Mouse (Mus musculus) left cerebral cortex, adult 9 months (tissue): ENCODE measurements at regions not wholly inside any gene's neighbourhood (a gene's known extent, or its start where the extent isn't known, plus 50 kb on each side); places are given as distances from the start of the nearest gene placed in this dataset.
A peak's percentile ranks its signal among the peaks of the same experiment; 100 is the strongest.

Source experiments
- DNase-seq, 2 experiments: peaks; one replicate each; pipeline ENCODE4 v3.0.0; 2022; ENCODE audit warnings: low spot score in 2 of 2

DNA sequence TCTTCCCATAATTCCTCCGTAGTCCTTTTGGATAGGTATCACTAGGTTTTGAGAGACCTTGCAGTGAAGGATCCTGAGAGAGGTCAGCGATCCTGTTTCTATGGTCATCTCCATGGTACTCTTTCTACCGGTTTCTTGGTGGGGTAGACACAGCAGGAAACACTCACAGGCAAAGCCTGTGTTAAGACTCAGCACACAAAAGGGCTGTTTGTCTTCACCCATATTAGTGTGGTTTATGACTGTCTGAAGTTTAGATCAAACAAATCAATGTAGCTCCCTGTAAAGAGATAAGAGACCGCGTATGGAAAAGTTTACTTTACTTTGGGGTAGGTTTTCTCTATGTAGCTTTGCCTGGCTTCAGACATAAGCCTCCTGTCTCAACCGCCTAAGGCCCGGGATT, 282.5 kb upstream of the Rbms1 start:
- DNase-seq: no peak

DNA sequence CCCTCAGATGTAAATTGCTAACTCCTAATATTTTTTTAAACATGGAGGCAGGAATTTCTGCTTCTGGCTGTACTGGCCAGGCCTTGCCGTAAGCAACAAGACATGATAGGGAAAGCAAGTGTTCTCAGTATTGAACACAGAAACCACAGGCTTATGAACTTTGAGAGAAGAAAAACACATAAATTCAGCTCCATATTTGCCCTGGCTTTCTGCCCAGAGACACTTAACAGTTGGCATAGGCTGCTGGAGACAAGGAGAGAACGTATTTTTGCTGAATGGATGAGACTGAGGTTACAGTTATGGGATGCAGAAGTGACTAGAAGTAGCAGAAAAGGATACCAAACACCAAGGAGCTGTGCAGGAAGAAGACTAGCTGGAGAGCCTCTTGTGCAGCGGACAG, 258.7 kb upstream of the Rbms1 start:
- DNase-seq: no peak

DNA sequence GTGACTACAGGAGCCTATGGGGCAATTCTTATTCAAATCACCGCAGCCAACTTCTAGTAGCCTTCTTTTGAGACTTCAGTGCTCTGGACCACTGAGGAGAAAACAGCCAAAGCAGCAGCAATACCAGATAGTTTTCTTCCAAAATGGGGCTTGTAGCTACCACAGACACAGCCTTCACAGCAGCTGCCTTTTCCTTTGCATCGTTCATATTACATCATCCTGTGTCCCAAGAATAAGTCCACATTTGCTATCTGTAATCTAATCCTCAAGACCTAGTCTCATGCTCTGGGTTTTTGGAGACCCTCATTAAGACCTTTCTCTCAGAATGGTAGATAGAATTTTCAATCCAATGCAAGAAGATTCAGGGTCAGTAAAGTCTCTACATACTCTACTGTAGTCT, 258.2 kb upstream of the Rbms1 start:
- no peak for DNase-seq

DNA sequence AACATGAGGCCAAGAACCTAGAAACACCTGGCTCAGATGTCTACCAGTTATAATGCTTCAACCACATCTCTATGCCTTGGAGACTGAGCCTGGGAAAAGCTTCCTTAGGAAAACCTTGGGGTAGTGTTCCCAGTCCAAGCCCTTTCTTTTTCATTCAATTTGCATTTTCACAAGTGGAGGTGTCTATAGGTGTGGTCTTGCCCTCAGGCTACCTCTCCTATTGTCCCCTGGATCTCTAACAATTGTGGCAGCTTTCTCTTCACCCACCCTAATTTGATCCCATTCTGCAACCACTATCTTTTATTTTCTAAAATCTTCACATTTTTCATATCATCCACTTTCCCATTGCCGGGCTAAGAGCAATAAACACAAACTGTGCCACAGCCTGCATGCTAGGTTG, 251.0 kb upstream of the Rbms1 start:
- DNase-seq: no peak

DNA sequence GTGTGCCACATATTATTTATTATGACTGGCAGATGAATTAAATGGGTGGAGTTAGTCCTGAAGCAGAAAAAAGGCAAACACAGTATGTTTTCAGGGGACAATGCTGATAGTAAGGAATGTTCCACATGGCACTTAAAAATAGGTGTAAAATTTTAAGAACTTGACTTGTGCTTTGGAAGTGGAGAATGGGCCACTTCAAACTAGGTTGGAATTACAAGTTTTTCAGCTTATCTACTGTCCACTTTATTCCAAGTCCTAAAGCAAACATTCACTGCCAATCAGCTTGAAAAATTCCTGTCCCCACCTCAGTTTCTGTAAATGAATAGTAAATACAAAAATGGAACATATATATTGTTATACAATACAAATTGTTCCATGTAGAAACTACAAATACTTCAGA, 238.4 kb upstream of the Rbms1 start:
- no peak for DNase-seq

DNA sequence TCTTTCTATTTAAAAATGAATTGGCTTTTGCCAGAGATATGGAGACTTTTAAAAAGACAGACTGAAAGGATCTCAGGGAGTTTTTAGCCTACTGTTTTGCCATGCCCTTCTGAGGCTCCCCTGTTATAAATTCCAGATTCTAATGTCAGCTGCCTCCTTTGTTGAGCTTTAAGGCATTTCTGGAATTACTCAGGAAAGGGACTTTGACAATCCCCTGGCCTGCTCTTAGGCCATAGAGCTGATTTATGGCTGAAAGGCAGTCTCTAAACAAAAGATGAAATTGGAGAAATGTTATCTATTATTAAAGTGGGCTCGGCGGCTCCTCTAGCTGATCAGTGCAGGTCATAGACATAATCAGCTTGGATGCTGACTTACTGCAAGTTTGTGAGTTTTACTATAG, 231.0 kb upstream of the Rbms1 start:
- DNase-seq: no peak

DNA sequence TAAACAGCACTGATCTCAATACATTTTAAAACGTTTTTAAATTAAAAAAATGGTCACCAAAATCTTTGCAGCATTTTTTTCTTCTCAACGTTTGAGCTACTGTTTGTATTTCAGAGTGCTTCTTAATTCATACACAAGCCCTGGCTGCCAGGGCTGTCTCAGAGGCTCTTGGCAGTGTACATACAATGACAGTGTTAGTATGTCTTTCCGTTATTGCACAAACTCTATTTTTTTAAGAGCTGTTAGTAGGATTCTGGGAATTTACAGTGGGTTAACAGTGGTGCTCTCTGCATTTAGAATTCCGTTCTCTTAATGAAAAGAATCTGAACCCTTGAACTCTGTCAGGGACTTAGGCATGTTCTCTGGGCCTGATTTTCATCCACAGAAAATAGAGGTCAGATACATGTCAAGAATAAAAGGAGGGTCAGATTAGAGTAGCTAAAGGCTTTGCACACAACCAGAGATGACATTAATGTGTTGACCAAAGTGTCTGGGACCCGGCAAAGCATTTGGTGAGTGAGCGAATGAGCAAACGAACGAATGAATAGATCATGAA, 219.5 kb upstream of the Rbms1 start:
- DNase-seq: no peak

DNA sequence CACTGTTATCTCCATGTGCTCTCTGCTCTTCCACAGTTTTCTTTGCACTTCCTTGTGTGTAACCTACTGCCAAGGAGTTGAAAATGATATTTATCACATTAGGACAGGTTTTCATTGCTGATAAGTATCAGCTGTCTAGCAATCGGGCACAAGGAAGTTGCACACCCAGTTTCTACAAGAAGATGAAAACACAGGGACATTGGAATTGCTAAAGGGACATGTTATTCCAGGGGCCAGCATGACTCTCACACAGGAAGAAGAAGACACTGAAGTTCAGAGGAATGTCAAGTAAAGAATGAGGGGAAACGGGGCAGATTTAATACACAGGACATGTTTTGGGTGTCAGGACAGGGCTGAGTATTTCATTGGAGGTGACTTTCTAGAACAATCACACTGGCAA, 214.8 kb upstream of the Rbms1 start:
- DNase-seq: no peak

DNA sequence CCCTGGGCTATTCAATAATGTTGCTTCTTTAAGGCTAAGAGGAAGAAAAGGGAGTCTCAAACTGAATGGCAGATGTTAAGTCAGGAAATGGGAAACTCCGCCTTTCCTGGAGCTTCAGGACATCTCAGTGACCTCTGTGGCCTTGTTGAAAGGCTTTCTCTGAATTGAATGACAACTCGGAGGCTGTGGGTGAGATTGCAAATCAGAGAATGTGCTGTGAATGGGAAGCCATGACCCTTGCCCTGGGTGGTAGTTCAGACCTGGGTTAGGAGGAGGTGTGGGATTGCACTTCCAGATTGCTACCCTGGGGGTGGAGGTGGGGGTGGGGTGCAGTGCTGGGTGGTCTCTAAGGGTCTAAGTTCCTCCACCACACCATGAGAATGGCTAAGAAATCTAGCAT, 213.8 kb upstream of the Rbms1 start:
- no peak for DNase-seq

DNA sequence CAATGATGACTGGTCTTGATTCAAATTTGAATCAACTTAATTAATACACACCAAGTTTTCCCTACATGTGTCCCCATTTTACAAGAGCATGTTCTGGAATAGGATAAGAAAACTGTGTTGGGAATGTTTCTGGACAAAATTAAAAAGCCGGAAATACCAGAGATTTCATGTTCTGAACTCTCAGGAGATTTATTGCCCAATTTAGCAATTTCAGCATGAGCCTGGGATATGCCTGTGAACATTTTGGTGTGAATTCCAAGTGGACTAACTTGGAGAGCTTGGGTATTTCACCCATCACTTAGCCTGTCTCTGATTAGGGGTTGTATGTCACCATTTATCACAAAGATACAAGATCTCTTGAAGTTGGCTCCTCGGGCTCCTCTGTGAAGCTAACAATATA, 210.6 kb upstream of the Rbms1 start:
- DNase-seq: no peak

DNA sequence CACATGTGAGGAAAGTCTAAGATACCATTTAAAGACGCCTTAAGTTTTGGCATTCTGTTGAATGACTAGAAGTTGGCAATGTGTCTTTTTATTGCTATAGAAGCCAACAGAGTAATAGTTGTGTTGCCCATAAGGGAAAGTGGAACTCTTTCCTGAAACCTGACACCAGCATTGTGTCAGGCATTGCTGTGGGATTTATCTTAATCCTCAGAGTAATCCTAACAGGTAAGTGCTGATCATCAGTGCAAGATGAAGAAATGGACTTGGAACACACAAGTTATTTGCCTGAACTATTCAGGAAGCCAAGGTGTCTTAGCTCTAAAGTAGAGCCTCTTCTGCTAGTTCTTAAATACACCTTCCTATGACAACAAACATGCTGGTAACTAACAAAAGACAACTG, 198.3 kb upstream of the Rbms1 start:
- no peak for DNase-seq

DNA sequence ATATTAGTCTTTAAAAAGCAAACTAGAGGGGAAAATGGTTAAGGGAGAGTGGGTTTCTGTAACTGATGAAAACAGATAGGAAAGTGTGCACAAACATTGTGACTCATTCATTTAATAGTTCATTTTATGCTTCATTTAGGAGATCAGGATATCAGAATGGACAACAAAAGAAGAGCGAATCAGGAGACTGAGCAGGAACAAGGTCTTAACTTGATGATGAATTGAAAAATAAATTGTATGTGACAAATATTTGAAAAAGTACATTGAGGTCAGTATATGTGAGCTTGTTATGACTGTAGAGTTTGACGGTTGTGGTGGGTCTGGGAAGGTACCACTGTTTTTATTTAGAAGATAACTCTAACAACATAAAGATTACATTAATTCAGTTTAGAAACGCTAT, 196.8 kb upstream of the Rbms1 start:
- DNase-seq: no peak

DNA sequence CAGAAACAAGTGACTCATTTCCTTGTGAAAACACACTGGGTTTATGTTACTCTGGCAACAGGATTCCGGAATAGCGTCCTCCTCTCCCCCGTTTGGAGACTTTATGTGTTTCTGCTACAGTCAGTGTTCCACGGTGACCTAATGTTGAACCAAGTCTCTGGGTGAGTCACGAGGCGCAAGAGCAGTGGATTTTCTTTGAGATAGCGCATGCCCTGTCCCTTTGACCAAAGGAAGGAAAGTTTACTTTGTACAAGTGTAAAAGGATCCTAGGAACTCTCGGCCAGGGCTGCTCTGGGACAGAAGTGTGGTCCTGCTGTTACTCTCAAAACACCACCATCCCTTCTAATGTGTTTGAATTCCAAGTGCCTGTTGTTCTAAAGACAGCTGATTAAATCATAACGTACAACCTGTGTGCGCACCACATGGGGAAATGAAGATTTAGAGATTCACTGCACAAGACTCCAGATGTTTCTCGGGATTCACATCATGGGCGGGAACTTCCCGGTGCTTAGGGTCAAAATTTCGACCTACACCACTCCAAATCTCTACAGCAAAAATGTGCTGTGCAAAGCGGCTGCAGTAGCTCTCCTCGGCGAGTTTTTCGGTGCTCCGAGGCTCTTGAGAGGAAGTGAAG, 176.1 kb upstream of the Rbms1 start:
- DNase-seq: peak; percentile 1 to 11

DNA sequence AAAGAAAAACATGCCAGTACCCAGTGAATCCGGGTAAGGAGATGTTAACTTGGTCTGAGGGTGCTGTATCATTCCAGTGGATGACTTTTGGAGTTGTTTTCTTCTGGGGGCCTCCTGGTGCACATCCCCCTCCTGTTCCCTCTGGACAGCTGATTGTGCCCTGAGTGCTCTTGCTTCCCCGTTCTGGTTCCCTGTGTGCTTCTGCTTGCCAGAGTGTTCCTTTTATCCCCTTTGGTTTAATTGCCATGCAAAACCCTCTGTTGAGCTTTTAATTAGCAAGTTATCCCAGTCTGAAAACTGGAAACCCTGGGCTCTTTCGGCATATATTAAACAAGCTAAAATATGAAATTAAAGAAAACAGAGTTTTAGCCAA, 175.6 kb upstream of the Rbms1 start:
- no peak for DNase-seq

DNA sequence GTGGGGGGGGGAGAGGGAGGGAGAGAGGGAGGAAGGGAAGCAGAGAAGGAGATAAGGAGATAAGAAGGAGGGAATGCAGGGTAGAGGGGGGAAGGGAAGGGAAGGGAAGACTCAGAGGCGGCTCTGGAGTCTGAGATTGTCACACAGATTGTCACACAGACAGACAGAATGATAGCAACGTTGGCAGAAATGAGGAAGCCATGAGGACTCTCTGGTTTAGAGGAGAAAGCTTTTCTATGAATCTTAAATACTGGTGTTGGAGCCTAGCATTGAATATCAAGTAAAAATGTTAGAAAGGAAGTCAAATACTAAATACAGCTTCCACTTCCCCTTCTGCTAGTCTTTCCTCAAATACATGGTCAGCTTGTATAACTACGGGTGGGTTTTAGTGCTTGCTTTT, 174.4 kb upstream of the Rbms1 start:
- no peak for DNase-seq

DNA sequence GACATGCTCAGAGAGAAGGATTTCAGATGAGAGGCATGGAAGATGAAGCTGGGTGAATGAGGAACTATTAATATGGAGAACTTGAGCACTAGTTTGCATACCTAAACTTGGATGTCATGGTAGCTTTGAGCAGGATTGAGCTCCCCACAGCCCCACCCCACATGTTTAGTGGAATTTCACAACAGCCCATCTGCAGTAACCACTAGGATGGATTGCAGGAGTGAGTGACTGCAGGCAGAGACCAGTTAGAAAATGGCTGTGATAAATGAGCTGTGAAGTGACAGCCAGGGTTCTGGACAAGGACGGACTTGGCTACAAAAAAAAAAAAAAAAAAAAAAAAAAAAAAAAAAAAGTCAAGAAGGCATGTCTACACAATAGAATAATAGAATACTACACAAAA, 173.9 kb upstream of the Rbms1 start:
- no peak for DNase-seq

DNA sequence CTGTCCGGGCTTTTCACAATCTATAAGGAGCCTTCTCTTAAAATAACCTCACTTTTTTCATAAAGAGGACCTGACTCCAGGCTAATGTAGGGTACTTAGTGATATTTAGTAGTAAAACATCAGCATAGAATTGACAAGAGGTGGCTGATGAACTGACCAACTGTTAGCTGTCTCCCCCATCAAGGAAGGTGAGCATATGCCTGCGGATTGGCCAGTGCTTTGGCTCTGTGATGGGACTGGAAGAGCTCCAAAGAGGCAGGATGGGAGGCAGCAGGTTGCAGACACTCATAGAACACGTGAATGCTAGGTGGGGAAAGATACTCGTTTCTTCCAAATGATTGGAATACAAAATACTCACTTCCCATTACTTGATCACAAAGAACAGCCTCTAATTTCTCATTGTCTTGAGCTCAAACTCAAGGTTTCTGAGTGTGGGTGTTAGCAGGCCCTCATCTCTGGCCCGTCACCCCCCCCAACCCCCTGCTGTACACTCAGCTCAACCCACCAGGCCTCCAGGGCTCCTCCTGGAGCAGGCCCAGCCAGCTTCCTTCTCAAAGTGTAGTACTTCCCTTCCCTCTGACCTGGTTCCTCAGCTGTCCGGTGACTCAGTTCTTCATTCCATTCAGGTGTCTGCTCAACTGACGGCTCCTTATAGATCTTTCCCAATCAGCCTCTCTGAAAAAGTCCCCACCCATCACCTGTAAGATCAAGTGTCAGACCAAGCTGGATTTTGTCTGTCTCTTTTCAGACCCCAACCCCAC, 160.2 kb upstream of the Rbms1 start:
- DNase-seq: no peak

DNA sequence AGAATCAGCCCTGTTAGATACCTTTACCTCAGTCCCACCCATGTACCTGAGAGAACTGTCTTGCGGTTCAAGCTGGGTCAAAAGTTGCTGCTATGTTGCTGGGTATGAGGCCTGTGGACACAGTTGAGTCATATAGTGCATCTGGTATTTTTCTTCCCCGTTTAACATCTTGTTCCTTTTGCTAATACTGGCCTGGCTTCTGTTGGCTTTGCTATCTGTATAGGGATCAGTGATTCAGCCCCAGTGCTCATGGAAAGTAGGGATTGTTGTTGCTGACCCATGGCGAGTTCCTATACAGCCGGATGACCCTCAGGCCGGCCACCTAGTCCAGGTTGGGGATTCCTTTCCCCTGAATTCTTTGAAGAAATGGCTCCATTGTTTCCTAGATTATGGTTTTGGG, 158.3 kb upstream of the Rbms1 start:
- no peak for DNase-seq

DNA sequence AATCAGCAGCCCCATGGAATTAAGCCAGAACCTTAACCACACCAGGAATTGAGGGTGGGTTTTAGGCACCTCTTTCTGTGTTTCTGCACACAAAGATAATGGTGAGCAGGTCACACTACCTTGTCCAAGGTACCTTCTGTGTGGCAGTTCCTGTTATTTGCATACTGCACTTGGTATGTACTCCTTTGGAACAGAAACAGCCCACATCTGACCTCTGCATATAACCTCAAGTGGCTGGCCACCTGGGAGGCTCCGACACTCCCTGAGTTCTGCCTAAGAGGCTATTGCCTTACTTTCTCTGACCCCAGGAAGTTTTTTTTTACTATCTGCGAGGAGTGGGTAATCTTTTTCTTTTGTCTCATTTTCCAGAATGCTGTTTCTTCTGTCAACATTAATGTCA, 151.6 kb upstream of the Rbms1 start:
- no peak for DNase-seq

DNA sequence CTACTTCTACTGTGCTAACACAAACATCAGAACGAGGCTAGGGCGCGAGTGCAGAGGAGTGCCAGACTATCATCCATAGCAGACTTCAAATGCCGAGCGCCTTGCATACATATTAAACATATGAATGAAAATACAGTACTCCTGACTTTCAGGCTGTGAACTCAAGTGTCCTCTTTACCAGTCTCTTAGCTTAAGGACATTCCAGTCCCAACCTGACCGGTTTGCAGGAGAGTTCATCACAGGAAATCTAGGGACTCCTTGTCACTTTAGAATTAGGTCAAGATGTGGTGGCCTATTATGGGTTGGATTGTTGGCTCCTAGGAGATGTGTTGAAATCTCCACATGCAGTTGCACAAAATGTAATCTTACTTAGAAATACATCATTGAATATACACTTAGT, 150.9 kb upstream of the Rbms1 start:
- no peak for DNase-seq

DNA sequence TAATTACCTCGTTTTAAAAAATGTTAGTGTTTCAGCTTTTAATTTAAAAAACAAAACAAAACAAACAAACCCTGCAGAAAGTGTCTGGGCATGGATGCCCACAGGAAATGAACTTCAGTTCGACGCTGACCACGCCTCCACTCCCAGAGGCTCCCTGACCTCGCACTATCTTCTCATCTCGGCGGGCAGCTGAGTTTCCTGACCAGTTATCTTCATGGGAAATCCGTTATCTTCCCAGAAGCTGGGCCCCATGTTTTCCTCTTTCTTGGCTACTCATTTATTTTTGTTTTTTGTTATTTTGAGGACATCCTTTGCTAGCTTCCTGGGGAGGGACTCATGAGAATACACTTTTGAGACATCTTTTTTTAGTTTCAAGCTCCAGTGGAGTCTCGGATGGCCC, 147.6 kb upstream of the Rbms1 start:
- no peak for DNase-seq

DNA sequence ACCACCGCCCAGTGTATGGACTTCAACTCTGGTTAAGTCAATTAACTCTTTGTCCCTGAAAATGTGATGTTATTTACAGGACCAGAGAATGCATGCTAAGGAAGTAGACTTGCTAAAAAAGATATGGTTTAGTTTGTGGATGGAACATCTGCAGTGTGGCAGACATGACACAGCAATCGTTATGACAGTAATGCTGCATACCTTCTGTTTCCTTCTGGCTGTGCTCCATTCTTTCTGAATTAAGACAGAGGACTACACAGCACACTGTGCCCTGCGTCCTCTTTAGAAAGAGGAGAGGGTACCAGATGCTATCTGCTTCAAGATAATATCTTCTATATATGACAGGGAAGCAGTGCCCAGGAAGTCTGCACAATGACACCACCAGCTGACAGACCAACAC, 146.6 kb upstream of the Rbms1 start:
- DNase-seq: no peak

DNA sequence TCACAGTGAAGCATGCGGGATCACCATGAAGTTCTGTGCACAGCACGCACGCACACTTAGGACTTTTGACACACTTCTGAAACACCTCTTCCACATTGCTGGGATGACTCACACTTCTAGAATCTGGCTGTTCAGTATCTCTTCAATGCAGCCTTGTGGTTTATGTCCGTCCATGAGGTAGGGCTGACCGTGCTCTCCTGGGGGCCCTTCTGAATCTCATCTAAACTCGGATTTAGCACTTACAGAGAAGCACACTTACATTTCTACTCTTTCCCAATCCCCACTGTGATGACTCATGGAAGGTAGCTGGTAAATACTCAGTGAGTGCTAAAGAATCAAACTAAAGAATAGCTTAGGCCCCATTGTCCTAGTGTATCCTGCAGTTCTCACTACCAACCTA, 142.2 kb upstream of the Rbms1 start:
- no peak for DNase-seq

DNA sequence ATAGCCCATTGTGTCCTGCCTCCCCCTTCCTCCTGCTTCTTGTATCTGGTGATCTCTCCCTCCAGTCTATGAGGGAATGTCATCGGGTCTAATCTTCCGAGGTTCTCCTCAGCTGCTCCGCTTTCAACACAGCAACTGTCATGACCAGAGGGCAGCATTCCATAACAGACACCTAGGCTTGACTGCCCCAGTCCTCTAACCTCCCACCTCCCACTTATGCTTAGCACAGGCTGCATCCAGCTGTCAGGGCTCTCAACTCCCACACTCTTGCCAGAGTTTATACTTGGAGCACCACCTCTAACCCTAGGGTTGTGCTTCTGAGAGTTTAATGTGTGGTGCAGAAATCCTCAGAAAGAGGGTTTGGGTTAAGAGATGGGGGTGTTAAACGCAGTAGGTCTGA, 137.9 kb upstream of the Rbms1 start:
- no peak for DNase-seq
